Mouse (Mus musculus): ENCODE measurements around the gene Bbs9.

GRCm38 (mm10) chr9:22837702-22838210 lies 362.2 kb downstream of the Bbs9 start:
- TF ChIP-seq GATA1 (IDR thresholded peaks at IDR 0.05; ENCODE audit: borderline replicate concordance, low read length): no peak
- no peak for TF ChIP-seq FLI1 (IDR thresholded peaks at IDR 0.05; ENCODE audit: low read length)
